Mouse (Mus musculus): ENCODE measurements around the gene Mapkbp1.

GRCm38 (mm10) chr2:119970571-119970970 lies 1.9 kb upstream of the Mapkbp1 start:
- TF ChIP-seq CTCF (IDR thresholded peaks at IDR 0.05; ENCODE audit: low read depth) (peak; percentile 60; the same call in 1 of the 2 replicates), EP300 (IDR thresholded peaks at IDR 0.05; ENCODE audit: low read depth) (no peak)

All from liver, embryonic 14.5 days (tissue).